Mouse (Mus musculus) spleen, adult 12 weeks (tissue): ENCODE measurements around the gene Pdik1l.

Experiments
- DNase-seq: peaks from one replicate; pipeline ENCODE4 v3.0.0; 2022; ENCODE audit warnings: low spot score

Pdik1l gene

GRCm38 (mm10) chr4:134287575-134288025 is at the start of gene Pdik1l:
Gene Pdik1l, minus strand, starts transcription at chr4:134287895.
- peak; percentile 72 for DNase-seq

- DNase-seq = no peak
These were observed 42.6 kb upstream of the Pdik1l start for GRCm38 (mm10) chr4:134330281-134330680.

GRCm38 (mm10) chr4:134328832-134329231 is 41.1 kb upstream of the Pdik1l start:
- DNase-seq = no peak

- DNase-seq = no peak
These were observed 40.5 kb upstream of the Pdik1l start for GRCm38 (mm10) chr4:134328151-134328550.

- no peak for DNase-seq
These were observed 39.3 kb upstream of the Pdik1l start for GRCm38 (mm10) chr4:134326859-134327530.

- DNase-seq = no peak
These were observed 37.0 kb upstream of the Pdik1l start for GRCm38 (mm10) chr4:134324655-134325054.

- DNase-seq = no peak
These were observed 33.8 kb upstream of the Pdik1l start for GRCm38 (mm10) chr4:134321524-134321923.

- no peak for DNase-seq
These were observed 32.0 kb upstream of the Pdik1l start for GRCm38 (mm10) chr4:134319674-134320073.

GRCm38 (mm10) chr4:134319074-134319473 is 31.4 kb upstream of the Pdik1l start:
- DNase-seq = no peak

GRCm38 (mm10) chr4:134316390-134316789 is 28.7 kb upstream of the Pdik1l start:
- DNase-seq = no peak

- DNase-seq = no peak
These were observed 27.8 kb upstream of the Pdik1l start for GRCm38 (mm10) chr4:134315470-134315869.

GRCm38 (mm10) chr4:134314876-134315275 is 27.2 kb upstream of the Pdik1l start, which contains the start of gene Trim63:
Gene Trim63, plus strand, starts transcription at chr4:134315120.
- no peak for DNase-seq

- DNase-seq = no peak
These were observed 26.5 kb upstream of the Pdik1l start for GRCm38 (mm10) chr4:134314081-134314655.

- DNase-seq = no peak
These were observed 25.2 kb upstream of the Pdik1l start for GRCm38 (mm10) chr4:134312901-134313300.

GRCm38 (mm10) chr4:134312341-134312740 is 24.6 kb upstream of the Pdik1l start:
- DNase-seq = no peak

GRCm38 (mm10) chr4:134311784-134312183 is 24.1 kb upstream of the Pdik1l start:
- no peak for DNase-seq

GRCm38 (mm10) chr4:134310656-134311055 is 23.0 kb upstream of the Pdik1l start:
- DNase-seq = no peak

GRCm38 (mm10) chr4:134310106-134310505 is 22.4 kb upstream of the Pdik1l start:
- DNase-seq = no peak

- DNase-seq = no peak
These were observed 19.8 kb upstream of the Pdik1l start for GRCm38 (mm10) chr4:134307367-134308072.

GRCm38 (mm10) chr4:134306963-134307362 is 19.3 kb upstream of the Pdik1l start:
- DNase-seq = no peak

- DNase-seq = no peak
These were observed 14.4 kb upstream of the Pdik1l start for GRCm38 (mm10) chr4:134302084-134302483.

- DNase-seq = no peak
These were observed 12.6 kb upstream of the Pdik1l start for GRCm38 (mm10) chr4:134300316-134300715.

GRCm38 (mm10) chr4:134299498-134299810 is 11.8 kb upstream of the Pdik1l start:
- no peak for DNase-seq
